Mouse (Mus musculus): Measurements from ENCODE around the gene Chst10. TPM values are rescaled to one million over a fixed set of nuclear protein-coding genes. Genes with fewer than 3 reads are reported as not detected.

Chst10 gene
- polyA plus RNA-seq, 1 experiment from 2014 or later: 3.9 TPM

DNA sequence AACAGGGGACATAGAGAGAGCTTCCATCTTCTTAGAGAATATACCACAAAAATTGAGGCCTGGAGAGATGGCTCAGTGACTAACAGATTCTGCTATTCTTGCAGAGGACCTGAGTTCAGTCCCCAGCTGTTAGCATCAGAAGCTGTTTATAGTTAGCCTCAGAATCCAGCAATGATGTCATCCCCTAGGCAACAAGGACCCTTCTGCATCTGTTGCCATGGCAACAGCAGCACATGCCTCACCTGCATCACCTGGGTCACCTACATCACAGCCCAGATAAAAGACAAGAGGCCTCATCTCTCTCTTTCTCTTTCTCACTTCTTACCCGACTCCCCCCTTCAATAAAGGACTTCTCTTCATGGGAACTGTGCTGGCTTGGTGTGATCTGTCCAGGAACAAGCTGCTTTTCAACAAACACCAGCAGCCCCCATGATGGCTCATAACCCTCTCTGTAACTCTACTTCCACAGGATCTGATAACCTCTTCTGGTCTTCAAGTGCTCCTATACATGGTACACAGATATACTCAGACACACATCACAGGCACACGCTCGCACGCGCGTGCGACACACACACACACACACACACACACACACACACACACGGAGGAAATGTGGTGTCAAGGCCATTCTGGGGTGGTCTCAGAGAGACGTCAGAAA, 37.0 kb downstream of the Chst10 start:
- no peak overlapping the region for H3K27ac ChIP-seq
- 86% methylated on average over 9 of the region's 9 CpGs for WGBS
- no peaks in the 10 kb centered on the region for H3K4me1 ChIP-seq (replicated peaks; ENCODE audit: insufficient read depth, low read length)
- ATAC-seq (replicated peaks; ENCODE audit: low FRiP score, low read depth) (no peak), DNase-seq (ENCODE audit: low spot score) (no peak)
- H3K36me3 ChIP-seq (ENCODE audit: insufficient read depth, low read length): no peaks in the 10 kb centered on the region
- no peak for TF ChIP-seq CTCF (IDR thresholded peaks at IDR 0.05; ENCODE audit: low read depth)
- H3K9ac ChIP-seq (ENCODE audit: low read depth, low read length): no peak overlapping the region
- no peak overlapping the region for H3K4me3 ChIP-seq (replicated peaks; ENCODE audit: low read depth, low read length)
- H3K4me2 ChIP-seq (ENCODE audit: low read length): no peak overlapping the region
- H3K27me3 ChIP-seq (ENCODE audit: insufficient read depth, low read length): no peaks in the 10 kb centered on the region; the same call in 1 of the 2 replicates
- H3K9me3 ChIP-seq (replicated peaks; ENCODE audit: low read length): no peaks in the 10 kb centered on the region

DNA sequence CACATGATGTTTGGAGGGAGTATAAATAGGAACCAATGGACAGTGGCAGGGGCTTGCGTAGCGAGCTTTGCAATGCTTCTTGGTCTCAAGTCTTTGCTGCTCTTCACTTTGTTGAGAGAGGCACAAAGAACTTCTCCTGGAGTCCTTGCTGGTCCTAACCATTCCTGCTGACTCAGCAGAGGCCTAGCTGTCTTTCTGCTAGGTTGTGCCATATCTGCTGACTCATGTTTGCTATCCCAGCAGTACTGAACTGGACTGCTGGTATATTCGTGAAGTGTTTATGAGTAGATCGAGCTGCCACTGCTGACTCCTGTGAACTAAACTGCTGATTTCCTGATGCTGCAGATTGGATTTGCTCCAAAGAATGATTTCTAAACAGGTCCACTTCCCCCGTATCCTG, 37.8 kb downstream of the Chst10 start:
- no peak overlapping the region for H3K4me3 ChIP-seq (replicated peaks; ENCODE audit: low read depth, low read length)
- H3K4me2 ChIP-seq (ENCODE audit: low read length): no peak overlapping the region
- WGBS: 66% methylated on average over 5 of the region's 5 CpGs
- ATAC-seq (replicated peaks; ENCODE audit: low FRiP score, low read depth): no peak
- no peaks in the 10 kb centered on the region for H3K4me1 ChIP-seq (replicated peaks; ENCODE audit: insufficient read depth, low read length)
- TF ChIP-seq CTCF (IDR thresholded peaks at IDR 0.05; ENCODE audit: low read depth): no peak
- H3K9me3 ChIP-seq (replicated peaks; ENCODE audit: low read length): no peaks in the 10 kb centered on the region
- H3K36me3 ChIP-seq (ENCODE audit: insufficient read depth, low read length): no peaks in the 10 kb centered on the region
- no peaks in the 10 kb centered on the region; the same call in 1 of the 2 replicates for H3K27me3 ChIP-seq (ENCODE audit: insufficient read depth, low read length)
- no peak for DNase-seq (ENCODE audit: low spot score)
- H3K9ac ChIP-seq (ENCODE audit: low read depth, low read length): no peak overlapping the region
- no peak overlapping the region for H3K27ac ChIP-seq

GRCm38 (mm10) chr1:38856196-38856595, 41.8 kb downstream of the Chst10 start:
- Histone ChIP-seq H3K4me3 (replicated peaks; ENCODE audit: low read depth, low read length) (no peak overlapping the region), H3K9me3 (replicated peaks; ENCODE audit: low read length) (no peaks in the 10 kb centered on the region), H3K4me2 (ENCODE audit: low read length) (no peak overlapping the region), H3K27ac (no peak overlapping the region), H3K27me3 (ENCODE audit: insufficient read depth, low read length) (no peaks in the 10 kb centered on the region), H3K4me1 (replicated peaks; ENCODE audit: insufficient read depth, low read length) (no peaks in the 10 kb centered on the region), H3K36me3 (ENCODE audit: insufficient read depth, low read length) (no peaks in the 10 kb centered on the region), H3K9ac (ENCODE audit: low read depth, low read length) (no peak overlapping the region)
- no peak for ATAC-seq (replicated peaks; ENCODE audit: low FRiP score, low read depth)
- peak; percentile 84 for TF ChIP-seq CTCF (IDR thresholded peaks at IDR 0.05; ENCODE audit: low read depth)
- WGBS: 18% methylated on average over 3 of the region's 3 CpGs
- peak; percentile 76 for DNase-seq (ENCODE audit: low spot score)

- Histone ChIP-seq H3K9ac (ENCODE audit: low read depth, low read length) (no peak overlapping the region), H3K4me2 (ENCODE audit: low read length) (no peak overlapping the region), H3K27ac (no peak overlapping the region), H3K4me3 (replicated peaks; ENCODE audit: low read depth, low read length) (no peak overlapping the region), H3K27me3 (ENCODE audit: insufficient read depth, low read length) (no peaks in the 10 kb centered on the region), H3K9me3 (replicated peaks; ENCODE audit: low read length) (no peaks in the 10 kb centered on the region), H3K36me3 (ENCODE audit: insufficient read depth, low read length) (no peaks in the 10 kb centered on the region), H3K4me1 (replicated peaks; ENCODE audit: insufficient read depth, low read length) (no peaks in the 10 kb centered on the region)
- no peak for DNase-seq (ENCODE audit: low spot score)
- ATAC-seq (replicated peaks; ENCODE audit: low FRiP score, low read depth): no peak
- TF ChIP-seq CTCF (IDR thresholded peaks at IDR 0.05; ENCODE audit: low read depth): no peak
- 62% methylated on average over 2 of the region's 2 CpGs for WGBS
Observed at GRCm38 (mm10) chr1:38852250-38852649, 45.7 kb downstream of the Chst10 start.

GRCm38 (mm10) chr1:38850650-38851049, 47.3 kb downstream of the Chst10 start:
- Histone ChIP-seq H3K36me3 (ENCODE audit: insufficient read depth, low read length) (no peaks in the 10 kb centered on the region), H3K4me3 (replicated peaks; ENCODE audit: low read depth, low read length) (no peak overlapping the region), H3K27ac (no peak overlapping the region), H3K9ac (ENCODE audit: low read depth, low read length) (no peak overlapping the region), H3K9me3 (replicated peaks; ENCODE audit: low read length) (no peaks in the 10 kb centered on the region), H3K27me3 (ENCODE audit: insufficient read depth, low read length) (no peaks in the 10 kb centered on the region), H3K4me2 (ENCODE audit: low read length) (no peak overlapping the region), H3K4me1 (replicated peaks; ENCODE audit: insufficient read depth, low read length) (no peaks in the 10 kb centered on the region)
- TF ChIP-seq CTCF (IDR thresholded peaks at IDR 0.05; ENCODE audit: low read depth): no peak
- WGBS: 81% methylated on average over 2 of the region's 2 CpGs
- no peak for ATAC-seq (replicated peaks; ENCODE audit: low FRiP score, low read depth)
- no peak for DNase-seq (ENCODE audit: low spot score)

GRCm38 (mm10) chr1:38848451-38849289, 49.3 kb downstream of the Chst10 start:
- no peak overlapping the region for H3K27ac ChIP-seq
- DNase-seq (ENCODE audit: low spot score): no peak
- no peaks in the 10 kb centered on the region for H3K27me3 ChIP-seq (ENCODE audit: insufficient read depth, low read length)
- H3K9me3 ChIP-seq (replicated peaks; ENCODE audit: low read length): no peaks in the 10 kb centered on the region
- no peak for ATAC-seq (replicated peaks; ENCODE audit: low FRiP score, low read depth)
- no peaks in the 10 kb centered on the region for H3K36me3 ChIP-seq (ENCODE audit: insufficient read depth, low read length)
- no peak for TF ChIP-seq CTCF (IDR thresholded peaks at IDR 0.05; ENCODE audit: low read depth)
- WGBS: 70% methylated on average over 2 of the region's 2 CpGs
- H3K4me3 ChIP-seq (replicated peaks; ENCODE audit: low read depth, low read length): no peak overlapping the region
- H3K9ac ChIP-seq (ENCODE audit: low read depth, low read length): no peak overlapping the region
- no peaks in the 10 kb centered on the region for H3K4me1 ChIP-seq (replicated peaks; ENCODE audit: insufficient read depth, low read length)
- no peak overlapping the region for H3K4me2 ChIP-seq (ENCODE audit: low read length)
